Mouse (Mus musculus): ENCODE data around the gene Abhd16b. TPM values are rescaled to one million over a fixed set of nuclear protein-coding genes. Genes with fewer than 3 reads are reported as not detected.

Gene Abhd16b
- polyA plus RNA-seq (2015; fragmentation: Nextera tagmentation; extraction: Ambion mirVana) = not detected in 2 replicates

GRCm38 (mm10) chr2:181493156-181493927 lies at the start of gene Abhd16b:
Gene Abhd16b (plus strand): TSS chr2:181493206.
- ATAC-seq = no peak

GRCm38 (mm10) chr2:181452181-181452580 lies 40.8 kb upstream of the Abhd16b start:
- 81% methylated on average over 4 of the region's 4 CpGs for whole genome bisulfite sequencing
- H3K36me3 ChIP-seq (ENCODE audit: control insufficient read depth, insufficient read depth) = no peaks in the 10 kb centered on the region
- H3K27ac ChIP-seq (ENCODE audit: low read length) = no peak overlapping the region
- no peak for ATAC-seq
- no peaks in the 10 kb centered on the region for H3K4me1 ChIP-seq (replicated peaks; ENCODE audit: control insufficient read depth, insufficient read depth, low read length)
- H3K27me3 ChIP-seq (replicated peaks; ENCODE audit: control insufficient read depth, insufficient read depth, low read length) = peaks cover 4% of the 10 kb centered on the region; the same call in 1 of the 2 replicates
- H3K4me3 ChIP-seq (replicated peaks; ENCODE audit: low read length) = no peak overlapping the region
- no peak overlapping the region for H3K4me2 ChIP-seq (ENCODE audit: low read length)
- H3K9me3 ChIP-seq (ENCODE audit: control insufficient read depth, low read length) = no peaks in the 10 kb centered on the region
- no peak overlapping the region for H3K9ac ChIP-seq (replicated peaks; ENCODE audit: low read depth, low read length)

More at GRCm38 (mm10) chr2:181493156-181493927, at the start of gene Abhd16b:
- H3K4me2 ChIP-seq (ENCODE audit: low read length) = no peak within 1 kb of the TSS
- H3K36me3 ChIP-seq (ENCODE audit: control insufficient read depth, insufficient read depth) = no peaks in the 10 kb centered on the region
- H3K27me3 ChIP-seq (replicated peaks; ENCODE audit: control insufficient read depth, insufficient read depth, low read length) = no peaks in the 10 kb centered on the region
- H3K9me3 ChIP-seq (ENCODE audit: control insufficient read depth, low read length) = no peaks in the 10 kb centered on the region
- WGBS = 85% methylated on average over 31 of the region's 31 CpGs
- no peak within 1 kb of the TSS for H3K27ac ChIP-seq (ENCODE audit: low read length)
- H3K4me1 ChIP-seq (replicated peaks; ENCODE audit: control insufficient read depth, insufficient read depth, low read length) = peaks cover 14% of the 10 kb centered on the region
- no peak within 1 kb of the TSS for H3K9ac ChIP-seq (replicated peaks; ENCODE audit: low read depth, low read length)
- no peak within 1 kb of the TSS for H3K4me3 ChIP-seq (replicated peaks; ENCODE audit: low read length)

GRCm38 (mm10) chr2:181453274-181453673 lies 39.7 kb upstream of the Abhd16b start:
- no peak overlapping the region for H3K27ac ChIP-seq (ENCODE audit: low read length)
- ATAC-seq = no peak
- H3K9ac ChIP-seq (replicated peaks; ENCODE audit: low read depth, low read length) = no peak overlapping the region
- H3K9me3 ChIP-seq (ENCODE audit: control insufficient read depth, low read length) = no peaks in the 10 kb centered on the region
- no peak overlapping the region for H3K4me3 ChIP-seq (replicated peaks; ENCODE audit: low read length)
- H3K27me3 ChIP-seq (replicated peaks; ENCODE audit: control insufficient read depth, insufficient read depth, low read length) = peaks cover 7% of the 10 kb centered on the region; the same call in 1 of the 2 replicates
- no peak overlapping the region for H3K4me2 ChIP-seq (ENCODE audit: low read length)
- H3K36me3 ChIP-seq (ENCODE audit: control insufficient read depth, insufficient read depth) = no peaks in the 10 kb centered on the region
- H3K4me1 ChIP-seq (replicated peaks; ENCODE audit: control insufficient read depth, insufficient read depth, low read length) = peaks cover 6% of the 10 kb centered on the region
- WGBS = 70% methylated on average over 1 of the region's 1 CpGs

GRCm38 (mm10) chr2:181455899-181456298 lies 37.1 kb upstream of the Abhd16b start:
- Histone ChIP-seq H3K27ac (ENCODE audit: low read length) (no peak overlapping the region), H3K9ac (replicated peaks; ENCODE audit: low read depth, low read length) (no peak overlapping the region), H3K36me3 (ENCODE audit: control insufficient read depth, insufficient read depth) (no peaks in the 10 kb centered on the region), H3K4me1 (replicated peaks; ENCODE audit: control insufficient read depth, insufficient read depth, low read length) (peaks cover 19% of the 10 kb centered on the region), H3K27me3 (replicated peaks; ENCODE audit: control insufficient read depth, insufficient read depth, low read length) (peaks cover 18% of the 10 kb centered on the region), H3K9me3 (ENCODE audit: control insufficient read depth, low read length) (no peaks in the 10 kb centered on the region), H3K4me2 (ENCODE audit: low read length) (no peak overlapping the region), H3K4me3 (replicated peaks; ENCODE audit: low read length) (no peak overlapping the region)
- ATAC-seq = no peak
- WGBS = 89% methylated on average over 2 of the region's 2 CpGs

GRCm38 (mm10) chr2:181457831-181458230 lies 35.2 kb upstream of the Abhd16b start:
- Histone ChIP-seq H3K4me3 (replicated peaks; ENCODE audit: low read length) (peak overlapping the region; percentile 75), H3K27me3 (replicated peaks; ENCODE audit: control insufficient read depth, insufficient read depth, low read length) (peaks cover 23% of the 10 kb centered on the region), H3K27ac (ENCODE audit: low read length) (no peak overlapping the region), H3K9ac (replicated peaks; ENCODE audit: low read depth, low read length) (no peak overlapping the region), H3K36me3 (ENCODE audit: control insufficient read depth, insufficient read depth) (no peaks in the 10 kb centered on the region), H3K9me3 (ENCODE audit: control insufficient read depth, low read length) (no peaks in the 10 kb centered on the region), H3K4me2 (ENCODE audit: low read length) (peak overlapping the region; percentile 81), H3K4me1 (replicated peaks; ENCODE audit: control insufficient read depth, insufficient read depth, low read length) (peaks cover 19% of the 10 kb centered on the region)
- 2% methylated on average over 15 of the region's 15 CpGs for WGBS
- ATAC-seq = no peak

- Histone ChIP-seq H3K9me3 (ENCODE audit: control insufficient read depth, low read length) (no peaks in the 10 kb centered on the region), H3K4me3 (replicated peaks; ENCODE audit: low read length) (peak overlapping the region; percentile 75), H3K27ac (ENCODE audit: low read length) (0 out of 2 replicates have a peak overlapping the region, but pooled peaks have one; percentile 20), H3K4me2 (ENCODE audit: low read length) (peak overlapping the region; percentile 81), H3K4me1 (replicated peaks; ENCODE audit: control insufficient read depth, insufficient read depth, low read length) (peaks cover 19% of the 10 kb centered on the region), H3K27me3 (replicated peaks; ENCODE audit: control insufficient read depth, insufficient read depth, low read length) (peaks cover 23% of the 10 kb centered on the region), H3K9ac (replicated peaks; ENCODE audit: low read depth, low read length) (peak overlapping the region; percentile 75), H3K36me3 (ENCODE audit: control insufficient read depth, insufficient read depth) (no peaks in the 10 kb centered on the region)
- under 1% methylated on average over 66 of the region's 72 CpGs for WGBS
- ATAC-seq = peak; percentile 15
These were observed 34.4 kb upstream of the Abhd16b start for GRCm38 (mm10) chr2:181458411-181459152.

GRCm38 (mm10) chr2:181459153-181459672 lies 33.8 kb upstream of the Abhd16b start, which contains the start of gene Zbtb46:
Gene Zbtb46 (minus strand): TSS chr2:181459426.
- WGBS = under 1% methylated on average over 75 of the region's 83 CpGs
- 0 out of 2 replicates have a peak within 1 kb of the TSS, but pooled peaks have one; percentile 20 for H3K27ac ChIP-seq (ENCODE audit: low read length)

GRCm38 (mm10) chr2:181459673-181460621 lies 33.1 kb upstream of the Abhd16b start:
- peaks cover 23% of the 10 kb centered on the region for H3K27me3 ChIP-seq (replicated peaks; ENCODE audit: control insufficient read depth, insufficient read depth, low read length)
- no peaks in the 10 kb centered on the region for H3K9me3 ChIP-seq (ENCODE audit: control insufficient read depth, low read length)
- ATAC-seq = peak; percentile 43
- under 1% methylated on average over 69 of the region's 71 CpGs for WGBS
- peaks cover 19% of the 10 kb centered on the region for H3K4me1 ChIP-seq (replicated peaks; ENCODE audit: control insufficient read depth, insufficient read depth, low read length)
- H3K36me3 ChIP-seq (ENCODE audit: control insufficient read depth, insufficient read depth) = no peaks in the 10 kb centered on the region
- peak overlapping the region; percentile 81 for H3K4me2 ChIP-seq (ENCODE audit: low read length)
- H3K27ac ChIP-seq (ENCODE audit: low read length) = no peak overlapping the region
- peak overlapping the region; percentile 75 for H3K4me3 ChIP-seq (replicated peaks; ENCODE audit: low read length)
- peak overlapping the region; percentile 75 for H3K9ac ChIP-seq (replicated peaks; ENCODE audit: low read depth, low read length)

More at GRCm38 (mm10) chr2:181459153-181459672, 33.8 kb upstream of the Abhd16b start, which contains the start of gene Zbtb46:
- peak within 1 kb of the TSS; percentile 75 for H3K9ac ChIP-seq (replicated peaks; ENCODE audit: low read depth, low read length)
- no peaks in the 10 kb centered on the region for H3K36me3 ChIP-seq (ENCODE audit: control insufficient read depth, insufficient read depth)
- H3K4me1 ChIP-seq (replicated peaks; ENCODE audit: control insufficient read depth, insufficient read depth, low read length) = peaks cover 19% of the 10 kb centered on the region
- peak; percentile 85 for ATAC-seq
- no peaks in the 10 kb centered on the region for H3K9me3 ChIP-seq (ENCODE audit: control insufficient read depth, low read length)
- peak within 1 kb of the TSS; percentile 75 for H3K4me3 ChIP-seq (replicated peaks; ENCODE audit: low read length)
- peak within 1 kb of the TSS; percentile 81 for H3K4me2 ChIP-seq (ENCODE audit: low read length)
- peaks cover 23% of the 10 kb centered on the region for H3K27me3 ChIP-seq (replicated peaks; ENCODE audit: control insufficient read depth, insufficient read depth, low read length)

Data from forebrain, embryonic 16.5 days (tissue).